Mouse (Mus musculus) embryonic facial prominence, embryonic 13.5 days (tissue): ENCODE measurements around the gene Dock10. TPM values are rescaled to one million over a fixed set of nuclear protein-coding genes. Genes with fewer than 3 reads are reported as not detected.

Experiments
- ATAC-seq: fragments of 200-750 bp; cut with Nextera tagmentation; 2 replicates; pipeline ENCODE4 v1.8.0; 2017; ENCODE audit warnings: low read depth; ENCODE audit not compliant: insufficient number of reproducible peaks, insufficient read depth, low FRiP score, low TSS enrichment
- H3K27ac ChIP-seq: fragments of 300-500 bp; sonication (generic); 2 replicates; pipeline ENCODE4 v1.5.1; 2015; ENCODE audit warnings: moderate library complexity, mild to moderate bottlenecking, inconsistent platforms
- H3K27me3 ChIP-seq: fragments of 300-500 bp; sonication (generic); 2 replicates; pipeline ENCODE4 v1.6.1; 2015; ENCODE audit warnings: mild to moderate bottlenecking, inconsistent platforms
- H3K36me3 ChIP-seq: fragments of 300-500 bp; sonication (generic); 2 replicates; pipeline ENCODE4 v1.6.1; 2015; ENCODE audit warnings: mild to moderate bottlenecking, inconsistent platforms
- H3K4me1 ChIP-seq: fragments of 300-500 bp; sonication (generic); 2 replicates; pipeline ENCODE4 v1.6.1; 2015; ENCODE audit warnings: inconsistent platforms
- H3K4me2 ChIP-seq: fragments of 300-500 bp; sonication (generic); 2 replicates; pipeline ENCODE4 v1.6.1; 2015; ENCODE audit warnings: moderate library complexity, mild to moderate bottlenecking, inconsistent platforms
- H3K4me3 ChIP-seq: fragments of 300-500 bp; sonication (generic); 2 replicates; pipeline ENCODE4 v1.5.1; 2015; ENCODE audit warnings: mild to moderate bottlenecking, inconsistent platforms
- H3K9ac ChIP-seq: fragments of 300-500 bp; sonication (generic); 2 replicates; pipeline ENCODE4 v1.6.1; 2015; ENCODE audit warnings: mild to moderate bottlenecking, inconsistent platforms
- H3K9me3 ChIP-seq: fragments of 300-500 bp; sonication (generic); 2 replicates; pipeline ENCODE4 v1.6.1; 2016; ENCODE audit warnings: inconsistent platforms
- WGBS: fragments of 180-500 bp; shearing (Covaris S2); methylation state at CpG from one replicate; pipeline ENCODE4 v1.1.7; 2015; ENCODE audit warnings: mixed read lengths; 5-methylcytosine and 5-hydroxymethylcytosine counted together
- polyA plus RNA-seq: library from polyadenylated mRNA; unstranded; fragments of >200 nt; fragmentation: Nextera tagmentation; extraction: Ambion mirVana; gene quantifications from 2 replicates; pipeline ENCODE4 v1.2.1, GENCODE M21; 2015

Gene Dock10
- polyA plus RNA-seq, 1 experiment from 2014 or later = 7.3 TPM

DNA sequence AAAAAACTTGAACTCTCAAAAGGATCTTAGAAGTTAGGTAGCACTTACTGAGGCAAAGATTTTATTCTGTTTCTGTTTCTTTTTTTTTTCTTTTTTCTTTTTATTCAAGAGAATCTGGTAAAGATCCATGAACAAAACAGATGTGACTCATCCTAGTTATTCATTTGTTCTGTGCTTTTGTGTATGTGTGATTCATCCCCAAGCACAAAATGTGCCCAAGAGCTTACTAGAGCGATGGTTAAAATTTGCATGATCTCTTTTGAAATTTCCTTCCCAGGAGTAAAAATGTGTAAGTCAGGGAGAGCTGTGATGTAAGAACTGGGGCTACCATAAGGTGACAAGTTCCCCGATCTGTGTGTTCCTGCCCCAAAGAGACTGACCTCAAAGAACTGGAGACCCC, 155.2 kb downstream of the Dock10 start:
- Histone ChIP-seq H3K9ac (no peak overlapping the region), H3K4me2 (no peak overlapping the region), H3K4me3 (no peak overlapping the region), H3K4me1 (no peaks in the 10 kb centered on the region), H3K9me3 (no peaks in the 10 kb centered on the region), H3K36me3 (no peaks in the 10 kb centered on the region), H3K27me3 (no peaks in the 10 kb centered on the region), H3K27ac (no peak overlapping the region)
- ATAC-seq = no peak
- WGBS = 92% methylated on average over 2 of the region's 2 CpGs

GRCm38 (mm10) chr1:80583281-80583680, 175.0 kb downstream of the Dock10 start:
- Histone ChIP-seq H3K4me1 (no peaks in the 10 kb centered on the region), H3K4me2 (no peak overlapping the region), H3K9ac (no peak overlapping the region), H3K9me3 (no peaks in the 10 kb centered on the region), H3K4me3 (no peak overlapping the region), H3K36me3 (no peaks in the 10 kb centered on the region), H3K27ac (no peak overlapping the region), H3K27me3 (no peaks in the 10 kb centered on the region)
- WGBS = 78% methylated on average over 5 of the region's 5 CpGs
- no peak for ATAC-seq

DNA sequence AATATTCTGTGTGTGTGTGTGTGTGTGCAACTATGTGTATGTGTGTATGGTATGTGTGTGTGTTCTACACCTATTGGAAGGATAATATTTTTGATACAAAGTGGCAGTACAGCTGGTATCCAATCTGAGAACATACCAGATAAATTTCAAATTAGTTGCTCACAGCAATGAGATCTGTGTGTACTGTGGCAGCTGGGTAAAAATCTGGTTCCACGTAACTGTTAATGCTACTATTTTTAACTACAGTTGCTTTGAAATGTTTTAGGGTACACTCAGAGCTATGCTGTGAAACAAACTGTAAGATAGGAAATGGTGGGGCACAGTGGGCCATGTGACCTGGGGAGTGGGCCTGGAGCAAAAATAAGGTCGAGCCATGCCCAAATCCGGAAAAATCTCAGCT, 176.1 kb downstream of the Dock10 start:
- Histone ChIP-seq H3K27ac (no peak overlapping the region), H3K4me3 (no peak overlapping the region), H3K9ac (no peak overlapping the region), H3K9me3 (no peaks in the 10 kb centered on the region), H3K4me1 (no peaks in the 10 kb centered on the region), H3K36me3 (no peaks in the 10 kb centered on the region), H3K27me3 (no peaks in the 10 kb centered on the region), H3K4me2 (no peak overlapping the region)
- no peak for ATAC-seq
- WGBS = 88% methylated on average over 3 of the region's 3 CpGs

- H3K4me3 ChIP-seq = no peak overlapping the region
- no peak overlapping the region for H3K27ac ChIP-seq
- no peaks in the 10 kb centered on the region for H3K27me3 ChIP-seq
- H3K9ac ChIP-seq = no peak overlapping the region
- no peaks in the 10 kb centered on the region for H3K9me3 ChIP-seq
- H3K36me3 ChIP-seq = no peaks in the 10 kb centered on the region
- 82% methylated on average over 2 of the region's 2 CpGs for WGBS
- no peak overlapping the region for H3K4me2 ChIP-seq
- H3K4me1 ChIP-seq = no peaks in the 10 kb centered on the region
- ATAC-seq = no peak
Observed at GRCm38 (mm10) chr1:80576898-80577297, 181.4 kb downstream of the Dock10 start.

DNA sequence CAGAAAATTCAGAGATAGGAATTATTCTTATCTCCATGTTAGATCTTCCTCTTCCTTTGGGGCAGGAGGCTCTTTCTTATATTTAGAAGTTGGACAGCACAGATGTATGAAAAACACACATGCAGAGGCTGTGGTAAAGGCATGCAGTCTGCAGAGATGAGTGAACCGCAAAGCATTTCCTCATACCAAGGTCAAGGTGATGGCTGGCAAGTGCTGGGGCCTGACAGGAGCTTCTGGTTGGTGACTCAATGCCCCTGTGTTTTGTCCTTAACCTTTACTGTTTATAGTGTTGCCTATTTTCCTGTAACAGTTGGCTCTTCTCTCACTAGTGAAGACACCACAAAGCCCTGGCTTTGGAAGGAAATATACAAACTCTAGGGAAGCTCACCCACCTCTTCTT, 201.9 kb downstream of the Dock10 start:
- H3K27me3 ChIP-seq = no peaks in the 10 kb centered on the region
- no peak overlapping the region for H3K27ac ChIP-seq
- 100% methylated on average over 1 of the region's 1 CpGs for WGBS
- ATAC-seq = no peak
- H3K4me1 ChIP-seq = no peaks in the 10 kb centered on the region
- no peak overlapping the region for H3K9ac ChIP-seq
- no peak overlapping the region for H3K4me3 ChIP-seq
- H3K36me3 ChIP-seq = peaks cover 7% of the 10 kb centered on the region; the same call in 1 of the 2 replicates
- no peak overlapping the region for H3K4me2 ChIP-seq
- no peaks in the 10 kb centered on the region for H3K9me3 ChIP-seq

GRCm38 (mm10) chr1:80541522-80541921, 216.8 kb downstream of the Dock10 start:
- no peak for ATAC-seq
- no peak overlapping the region for H3K4me3 ChIP-seq
- 90% methylated on average over 3 of the region's 3 CpGs for WGBS
- 0 out of 2 replicates have a peak, but pooled peaks cover 4% of the 10 kb centered on the region for H3K36me3 ChIP-seq
- no peak overlapping the region for H3K9ac ChIP-seq
- H3K27ac ChIP-seq = no peak overlapping the region
- no peaks in the 10 kb centered on the region for H3K9me3 ChIP-seq
- H3K4me1 ChIP-seq = no peaks in the 10 kb centered on the region
- H3K27me3 ChIP-seq = no peaks in the 10 kb centered on the region
- no peak overlapping the region for H3K4me2 ChIP-seq

DNA sequence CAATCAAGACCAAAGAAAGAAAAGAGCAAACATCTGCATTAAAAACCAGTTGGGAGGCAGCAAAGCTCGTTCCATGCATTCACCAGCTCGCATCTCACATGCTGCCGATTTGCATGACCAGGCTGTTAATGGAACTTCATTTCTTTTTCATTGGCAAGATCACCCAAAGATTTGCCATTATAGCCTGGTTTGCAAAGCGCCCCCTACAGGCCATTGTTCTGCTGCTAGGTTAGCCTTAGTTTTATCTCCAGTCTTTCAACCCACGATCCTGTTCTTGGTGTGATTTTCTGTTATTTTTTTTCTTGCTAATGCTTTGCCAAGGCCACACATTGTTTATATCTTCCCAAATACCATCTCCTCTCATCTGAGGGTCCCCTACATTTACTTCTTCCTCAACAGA, 236.1 kb downstream of the Dock10 start:
- Histone ChIP-seq H3K27me3 (no peaks in the 10 kb centered on the region), H3K36me3 (no peaks in the 10 kb centered on the region), H3K4me2 (no peak overlapping the region), H3K9ac (no peak overlapping the region), H3K4me3 (no peak overlapping the region), H3K4me1 (peaks cover 9% of the 10 kb centered on the region), H3K27ac (no peak overlapping the region), H3K9me3 (no peaks in the 10 kb centered on the region)
- no peak for ATAC-seq
- WGBS = 67% methylated on average over 5 of the region's 5 CpGs

GRCm38 (mm10) chr1:80520456-80520855, 237.9 kb downstream of the Dock10 start:
- ATAC-seq = no peak
- Histone ChIP-seq H3K4me1 (peaks cover 9% of the 10 kb centered on the region), H3K9me3 (no peaks in the 10 kb centered on the region), H3K4me2 (no peak overlapping the region), H3K27ac (no peak overlapping the region), H3K27me3 (no peaks in the 10 kb centered on the region), H3K36me3 (no peaks in the 10 kb centered on the region), H3K4me3 (no peak overlapping the region), H3K9ac (no peak overlapping the region)
- 21% methylated on average over 2 of the region's 2 CpGs for WGBS

GRCm38 (mm10) chr1:80519893-80520292, 238.4 kb downstream of the Dock10 start:
- no peaks in the 10 kb centered on the region for H3K9me3 ChIP-seq
- no peak overlapping the region for H3K27ac ChIP-seq
- H3K9ac ChIP-seq = no peak overlapping the region
- no peak overlapping the region for H3K4me2 ChIP-seq
- peaks cover 9% of the 10 kb centered on the region for H3K4me1 ChIP-seq
- H3K27me3 ChIP-seq = no peaks in the 10 kb centered on the region
- ATAC-seq = no peak
- WGBS = 0% methylated on average over 1 of the region's 1 CpGs
- no peaks in the 10 kb centered on the region for H3K36me3 ChIP-seq
- H3K4me3 ChIP-seq = no peak overlapping the region

- H3K4me2 ChIP-seq = no peak overlapping the region
- H3K9ac ChIP-seq = no peak overlapping the region
- H3K27ac ChIP-seq = no peak overlapping the region
- H3K36me3 ChIP-seq = no peaks in the 10 kb centered on the region
- 29% methylated on average over 6 of the region's 6 CpGs for WGBS
- H3K4me1 ChIP-seq = peaks cover 9% of the 10 kb centered on the region
- H3K4me3 ChIP-seq = no peak overlapping the region
- no peaks in the 10 kb centered on the region for H3K27me3 ChIP-seq
- no peaks in the 10 kb centered on the region for H3K9me3 ChIP-seq
- ATAC-seq = no peak
Observed at GRCm38 (mm10) chr1:80515836-80516235, 242.5 kb downstream of the Dock10 start.

- Histone ChIP-seq H3K36me3 (no peaks in the 10 kb centered on the region), H3K9me3 (no peaks in the 10 kb centered on the region), H3K27me3 (no peaks in the 10 kb centered on the region), H3K4me2 (no peak overlapping the region), H3K4me1 (no peaks in the 10 kb centered on the region; the same call in 1 of the 2 replicates), H3K4me3 (no peak overlapping the region), H3K9ac (no peak overlapping the region), H3K27ac (no peak overlapping the region)
- 62% methylated on average over 8 of the region's 8 CpGs for WGBS
- no peak for ATAC-seq
Observed at GRCm38 (mm10) chr1:80512210-80512948, 245.9 kb downstream of the Dock10 start.

- H3K4me3 ChIP-seq = no peak overlapping the region
- 82% methylated on average over 2 of the region's 2 CpGs for WGBS
- no peak for ATAC-seq
Observed at GRCm38 (mm10) chr1:80504757-80505156, 253.6 kb downstream of the Dock10 start.

More at GRCm38 (mm10) chr1:80504757-80505156, 253.6 kb downstream of the Dock10 start:
- Histone ChIP-seq H3K27ac (no peak overlapping the region), H3K4me1 (peaks cover 13% of the 10 kb centered on the region; the same call in 1 of the 2 replicates), H3K9ac (no peak overlapping the region), H3K4me2 (no peak overlapping the region), H3K9me3 (no peaks in the 10 kb centered on the region), H3K36me3 (0 out of 2 replicates have a peak, but pooled peaks cover 10% of the 10 kb centered on the region), H3K27me3 (no peaks in the 10 kb centered on the region)
